Mouse (Mus musculus): ENCODE data around the gene Cda.

DNA sequence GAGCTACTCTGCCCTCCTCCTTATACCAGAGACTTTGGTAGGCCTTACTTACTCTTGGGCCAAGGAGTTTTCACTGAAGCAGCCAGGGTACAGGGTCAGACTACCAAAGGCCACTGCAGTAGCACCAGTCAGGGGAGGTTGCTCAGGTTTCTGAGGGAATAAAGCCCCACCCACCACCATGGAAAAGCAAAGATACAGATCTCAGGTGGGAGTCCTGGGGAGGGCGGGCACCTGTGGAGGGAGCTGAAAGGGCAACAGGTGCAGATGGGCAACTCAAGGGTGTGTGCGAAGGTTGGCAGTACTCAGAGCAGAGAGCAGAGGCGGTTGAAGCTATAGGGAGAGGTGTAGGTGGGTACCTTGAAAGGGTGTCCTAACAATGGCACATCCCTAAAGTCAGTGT is 64.8 kb downstream of the Cda start:
- TF ChIP-seq CTCF (IDR thresholded peaks at IDR 0.05; ENCODE audit: insufficient read depth, low read depth, low read length) = no peak
- TF ChIP-seq POLR2A (IDR thresholded peaks at IDR 0.05; ENCODE audit: insufficient read depth, low read depth, low read length) = no peak

All from olfactory bulb, adult 2 months (tissue).